Mouse (Mus musculus) 3134 (cell line): Measurements from ENCODE around the gene Coro1b.
"Not testable (repeated sequence)": the region's sequence is repeated elsewhere in the genome, so short reads cannot be mapped to it uniquely, and the experiment has no call there.

Source experiments
- DNase-seq: peaks from one replicate; pipeline ENCODE4 v3.0.0-alpha.2; 2011; ENCODE audit warnings: low spot score; ENCODE audit not compliant: insufficient read length; ENCODE audit errors: extremely low read depth

Coro1b gene

GRCm38 (mm10) chr19:4119716-4120487 is 28.5 kb upstream of the Coro1b start:
- no peak for DNase-seq

GRCm38 (mm10) chr19:4120496-4120895 is 27.9 kb upstream of the Coro1b start:
- no peak for DNase-seq

GRCm38 (mm10) chr19:4121097-4121805 is 27.2 kb upstream of the Coro1b start:
- DNase-seq: peak; percentile 95

GRCm38 (mm10) chr19:4121896-4122295 is 26.5 kb upstream of the Coro1b start:
- DNase-seq: not testable (repeated sequence)

GRCm38 (mm10) chr19:4122411-4123370 is 25.7 kb upstream of the Coro1b start:
- no peak for DNase-seq

- no peak for DNase-seq
Measured at GRCm38 (mm10) chr19:4124432-4124831, 24.0 kb upstream of the Coro1b start.

- DNase-seq: not testable (repeated sequence)
Measured at GRCm38 (mm10) chr19:4125268-4125667, 23.2 kb upstream of the Coro1b start.

- peak; percentile 99 for DNase-seq
Measured at GRCm38 (mm10) chr19:4125741-4126696, 22.4 kb upstream of the Coro1b start, which contains the start of gene Aip. Aip (minus strand) TSS chr19:4125858.

GRCm38 (mm10) chr19:4126759-4127495 is 21.5 kb upstream of the Coro1b start:
- DNase-seq: peak; percentile 53

- DNase-seq: no peak
Measured at GRCm38 (mm10) chr19:4129462-4129861, 19.0 kb upstream of the Coro1b start.

- no peak for DNase-seq
Measured at GRCm38 (mm10) chr19:4130106-4130505, 18.3 kb upstream of the Coro1b start.

GRCm38 (mm10) chr19:4131075-4131474 is 17.3 kb upstream of the Coro1b start:
- DNase-seq: no peak

- DNase-seq: no peak
Measured at GRCm38 (mm10) chr19:4131768-4132167, 16.7 kb upstream of the Coro1b start.

GRCm38 (mm10) chr19:4134354-4134753 is 14.1 kb upstream of the Coro1b start:
- DNase-seq: peak; percentile 45

GRCm38 (mm10) chr19:4135229-4135962 is 13.0 kb upstream of the Coro1b start:
- DNase-seq: not testable (repeated sequence)

GRCm38 (mm10) chr19:4135963-4136345 is 12.5 kb upstream of the Coro1b start:
- DNase-seq: peak; percentile 66

- DNase-seq: peak; percentile 36
Measured at GRCm38 (mm10) chr19:4136463-4136862, 12.0 kb upstream of the Coro1b start.

- no peak for DNase-seq
Measured at GRCm38 (mm10) chr19:4137913-4138312, 10.5 kb upstream of the Coro1b start.
